Mouse (Mus musculus): ENCODE measurements around the gene Pde4d.

Gene Pde4d

GRCm38 (mm10) chr13:109205541-109205940 lies 755.8 kb downstream of the Pde4d start:
- no peak for DNase-seq

DNA sequence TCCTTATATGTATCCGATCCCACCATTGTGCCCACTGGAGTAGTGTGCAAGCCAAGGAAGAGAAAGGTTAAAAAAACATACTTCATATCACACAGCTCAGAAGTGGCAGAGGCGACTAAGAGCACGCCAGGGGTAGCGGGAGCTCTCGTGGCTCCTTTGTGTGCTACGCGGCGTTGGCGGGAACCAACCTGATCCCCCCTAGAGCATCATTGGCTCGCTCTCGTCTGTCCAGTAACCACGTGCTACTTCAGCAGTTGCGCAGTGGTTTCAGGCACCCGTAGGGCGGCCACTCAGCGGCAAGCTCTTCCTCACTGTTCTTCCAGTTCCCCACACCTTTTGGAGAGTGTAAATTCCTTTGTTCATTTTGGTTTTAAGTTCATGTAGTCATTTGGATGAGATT lies 758.9 kb downstream of the Pde4d start:
- DNase-seq = no peak

DNA sequence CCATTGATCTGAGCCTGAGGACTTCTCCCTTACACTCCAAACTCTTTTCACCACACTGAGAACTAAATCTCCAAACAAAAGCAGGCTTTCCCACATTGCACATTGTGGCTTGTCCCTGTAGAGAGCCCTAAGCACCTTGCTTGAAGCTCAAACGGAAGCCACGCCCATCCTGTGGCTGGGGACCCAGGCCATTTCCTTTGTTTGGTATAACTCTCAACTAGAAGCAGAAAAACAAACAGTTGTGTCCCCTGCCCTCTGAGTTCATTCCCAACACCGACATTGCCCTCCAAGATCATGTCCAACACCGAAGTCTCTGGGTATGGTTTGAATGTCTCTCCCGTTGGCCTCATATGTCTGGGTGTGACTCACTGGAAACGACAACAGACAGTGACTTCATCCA lies 759.7 kb downstream of the Pde4d start:
- peak; percentile 23 to 53 for DNase-seq

GRCm38 (mm10) chr13:109210403-109210802 lies 760.7 kb downstream of the Pde4d start:
- peak; percentile 64 to 90 for DNase-seq

- DNase-seq = no peak
These were observed 761.7 kb downstream of the Pde4d start for GRCm38 (mm10) chr13:109211471-109211870.

GRCm38 (mm10) chr13:109211941-109212487 lies 762.3 kb downstream of the Pde4d start:
- no peak for DNase-seq

- DNase-seq = peak in 1 of 2 experiments; percentile 57
These were observed 763.2 kb downstream of the Pde4d start for GRCm38 (mm10) chr13:109212788-109213473.

GRCm38 (mm10) chr13:109219019-109219725 lies 769.4 kb downstream of the Pde4d start:
- no peak for DNase-seq

DNA sequence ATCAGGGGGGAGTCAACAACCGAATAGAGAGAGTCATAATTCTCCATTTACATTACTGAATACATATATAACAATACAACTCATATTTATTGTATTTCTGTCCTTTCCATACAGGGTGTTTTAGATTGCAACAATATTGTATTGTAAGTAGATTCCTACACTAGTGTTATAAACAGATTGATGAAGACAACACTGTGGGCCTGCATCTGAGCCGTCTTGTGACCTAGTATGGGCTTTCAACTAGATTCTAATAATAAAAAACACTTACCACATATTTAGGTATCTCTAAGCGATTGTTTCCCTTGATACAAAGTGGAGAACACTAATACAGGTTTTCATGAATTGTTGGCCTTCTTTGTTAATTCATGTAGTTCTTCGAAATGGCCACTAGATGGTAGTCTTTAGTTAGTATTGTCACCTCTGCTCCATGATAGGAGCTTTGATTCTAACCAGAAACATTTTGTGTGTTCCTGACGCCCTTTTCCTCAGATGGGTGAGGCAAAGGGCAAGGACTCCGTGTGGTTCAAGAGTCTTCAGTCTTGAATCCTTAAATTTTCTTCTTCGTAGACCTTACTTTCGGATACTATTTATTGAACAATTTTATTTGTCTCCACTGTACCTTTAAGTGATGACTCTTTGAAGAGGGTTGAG lies 779.3 kb downstream of the Pde4d start:
- no peak for DNase-seq

DNA sequence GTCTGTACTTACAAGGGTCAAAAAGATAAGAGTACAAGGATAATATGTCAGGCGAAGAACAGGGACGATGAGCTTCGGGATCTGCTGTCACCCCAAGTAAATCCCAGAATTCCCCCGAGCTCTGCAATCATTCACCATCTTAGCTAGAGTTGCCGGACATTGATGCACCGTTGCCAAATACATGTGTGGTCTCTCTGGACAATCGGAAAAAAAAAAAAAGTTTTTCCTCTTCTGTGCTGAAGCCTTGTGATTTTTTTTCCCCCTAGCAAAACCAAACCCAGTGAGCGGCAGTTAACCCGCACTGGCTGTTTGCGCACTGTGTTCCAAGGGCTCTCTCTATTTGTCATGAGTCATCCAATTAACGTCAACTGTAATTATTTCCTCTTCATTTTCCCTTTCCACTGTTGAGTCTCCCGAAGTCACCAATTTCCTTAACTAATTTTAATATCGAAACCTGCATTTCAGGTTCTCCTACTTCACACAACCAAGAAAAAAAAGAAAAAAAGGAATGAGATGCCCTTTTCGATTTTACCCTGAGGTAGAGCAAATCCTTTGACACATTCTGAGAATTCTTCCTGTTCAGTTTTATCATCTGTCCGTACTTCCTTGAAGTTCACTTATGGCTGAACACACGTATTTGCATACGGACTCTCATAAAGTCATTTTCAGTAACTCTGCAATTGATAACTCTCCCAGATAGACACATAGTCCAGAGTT lies 780.0 kb downstream of the Pde4d start:
- DNase-seq = no peak

DNA sequence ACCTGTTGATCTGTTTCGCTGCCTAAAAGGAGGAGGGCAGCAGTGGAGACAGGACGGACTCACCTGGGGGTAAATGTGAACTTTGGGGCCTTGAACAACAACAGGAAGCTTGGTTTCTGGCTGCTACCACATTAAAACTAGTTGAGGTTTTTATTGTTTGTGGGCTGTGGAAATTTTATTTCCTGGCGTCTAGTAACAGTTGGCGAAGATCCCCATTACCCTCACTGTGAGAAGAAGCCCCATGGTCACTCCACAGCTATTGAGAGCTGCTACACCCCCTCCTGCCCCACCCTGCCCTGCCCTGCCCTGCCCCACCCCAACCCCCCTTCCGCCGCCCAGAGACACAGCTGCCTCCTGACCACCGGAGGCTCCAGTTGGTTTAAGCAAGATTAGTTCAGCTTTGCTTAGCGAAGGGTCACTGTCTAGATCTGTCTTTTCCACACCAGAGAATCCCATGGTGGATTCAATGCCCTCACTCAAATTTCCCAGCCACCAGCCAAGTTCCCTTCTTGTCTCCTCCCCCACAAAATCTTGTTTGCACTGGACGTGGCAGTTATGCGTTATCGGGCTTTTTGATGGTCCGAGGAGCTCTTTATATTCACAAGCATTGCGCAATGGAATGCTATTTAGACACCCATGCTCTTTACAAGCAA lies 780.7 kb downstream of the Pde4d start:
- no peak for DNase-seq

GRCm38 (mm10) chr13:109231848-109232460 lies 782.2 kb downstream of the Pde4d start:
- DNase-seq = no peak

GRCm38 (mm10) chr13:109232531-109232930 lies 782.8 kb downstream of the Pde4d start:
- no peak for DNase-seq

DNA sequence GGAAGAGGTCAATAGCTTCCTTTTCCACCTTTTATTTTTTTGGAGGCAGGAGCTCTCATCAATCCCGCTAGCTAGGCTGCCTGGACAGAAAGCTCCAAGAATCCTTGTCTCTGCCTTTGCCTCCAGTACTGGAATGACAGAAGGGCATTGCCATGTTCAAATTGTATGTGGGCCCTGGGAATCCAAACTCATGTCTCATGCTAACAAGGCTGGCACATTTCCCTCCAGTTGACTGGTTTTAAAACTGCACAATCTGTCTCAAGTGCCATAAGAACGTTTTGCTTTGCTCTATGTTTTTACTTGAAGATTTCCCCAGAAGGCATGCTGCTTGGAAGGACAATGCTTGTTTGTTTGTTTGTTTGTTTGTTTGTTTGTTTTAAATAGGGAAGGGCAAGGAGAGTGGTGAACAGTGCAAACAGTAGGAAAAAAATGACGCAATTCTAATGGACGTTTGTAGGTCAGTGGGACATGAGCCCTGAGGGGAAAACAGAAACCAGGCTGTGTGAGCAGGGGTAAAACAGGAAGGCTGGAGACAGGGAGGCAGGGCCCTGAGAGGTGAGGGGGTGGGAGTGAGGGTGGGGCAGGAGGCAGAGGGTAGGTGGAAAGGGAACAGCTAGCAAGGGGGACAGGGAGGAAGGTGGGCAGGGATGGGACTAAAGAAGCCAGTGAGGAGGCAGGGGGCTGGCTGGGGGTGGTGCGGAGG lies 784.3 kb downstream of the Pde4d start:
- DNase-seq = no peak

DNA sequence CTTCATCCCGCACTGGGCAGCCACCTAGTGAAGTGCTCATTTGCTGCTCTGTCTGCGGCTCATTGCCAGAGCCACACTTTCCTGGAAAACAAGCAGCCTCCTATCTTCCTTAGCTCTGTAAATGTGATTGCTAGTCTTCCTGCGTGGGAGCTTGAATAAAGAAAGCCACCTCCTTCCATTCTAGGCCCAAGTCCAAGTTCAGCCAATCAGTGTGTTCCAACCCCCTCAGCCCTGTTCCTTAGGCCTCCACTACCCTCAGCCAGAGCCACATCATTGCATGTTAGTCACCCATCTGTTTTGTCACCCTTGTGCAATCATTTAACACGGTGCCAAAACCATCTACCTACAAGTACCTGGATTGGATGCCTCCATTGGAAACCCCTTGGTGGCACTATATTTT lies 786.3 kb downstream of the Pde4d start:
- DNase-seq = no peak

DNA sequence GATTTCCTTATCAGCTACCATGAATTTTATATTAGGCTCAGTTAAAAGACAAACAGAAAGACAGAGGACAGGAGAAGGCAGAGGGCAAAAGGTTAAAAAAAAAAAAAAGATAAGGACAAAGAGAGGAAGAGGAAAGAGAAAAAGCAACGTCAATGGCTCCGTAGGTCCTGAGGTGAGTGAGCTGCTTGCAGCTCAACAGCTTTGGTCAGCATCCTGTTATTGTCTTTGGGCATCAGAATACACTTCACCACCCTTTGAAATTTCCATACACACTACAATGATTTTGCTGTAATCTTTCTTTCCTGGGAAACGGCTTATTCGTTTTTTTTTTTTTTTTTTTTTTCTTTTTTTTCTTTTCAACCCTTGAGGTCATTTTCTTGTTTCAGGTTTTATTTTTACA lies 788.9 kb downstream of the Pde4d start:
- DNase-seq = no peak

DNA sequence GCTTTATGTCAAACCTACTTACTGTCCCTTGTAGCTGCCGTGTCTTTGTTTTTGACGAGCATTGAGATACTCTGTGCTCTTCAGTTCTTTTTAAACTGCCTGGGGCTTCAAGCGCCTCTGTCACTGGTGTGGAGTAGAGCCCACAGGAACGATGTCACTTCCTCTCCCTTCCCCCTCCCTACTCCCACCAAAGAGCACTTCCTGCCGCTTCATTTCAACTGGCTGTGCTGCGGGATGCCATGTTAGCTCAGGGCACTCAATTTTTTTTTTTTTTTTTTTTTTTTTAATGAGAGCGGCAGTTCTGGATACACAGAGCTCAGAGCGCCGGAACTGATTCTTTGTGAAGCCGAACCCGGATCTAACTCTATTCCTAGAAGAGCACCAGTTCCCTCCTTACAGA lies 789.5 kb downstream of the Pde4d start:
- DNase-seq = peak; percentile 53 to 73

- DNase-seq = no peak
These were observed 792.8 kb downstream of the Pde4d start for GRCm38 (mm10) chr13:109242456-109243050.

- DNase-seq = no peak
These were observed 793.4 kb downstream of the Pde4d start for GRCm38 (mm10) chr13:109243160-109243559.

DNA sequence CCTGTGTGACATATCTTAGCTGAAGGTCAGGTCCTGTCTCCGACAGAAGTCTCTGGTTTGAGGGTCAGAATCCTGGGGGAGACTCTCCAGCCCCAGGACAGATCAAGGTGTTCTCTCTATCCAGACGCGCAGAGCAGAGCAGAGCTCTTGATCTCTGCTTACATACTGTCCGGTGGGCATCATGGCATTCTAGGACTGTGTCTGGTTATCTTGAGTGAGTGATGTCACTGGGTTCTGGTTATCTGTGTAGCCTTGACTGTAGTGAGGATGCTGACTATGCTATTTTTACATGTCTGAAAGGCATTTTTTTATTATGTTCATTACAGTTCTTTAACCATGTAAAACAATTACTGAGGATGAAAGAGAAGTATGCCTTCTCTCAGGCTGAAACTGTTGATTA lies 797.3 kb downstream of the Pde4d start:
- DNase-seq = no peak

- DNase-seq = no peak
These were observed 799.6 kb downstream of the Pde4d start for GRCm38 (mm10) chr13:109249315-109249714.
